Mouse (Mus musculus): ENCODE data around the gene Chst5.
A peak's percentile ranks its signal among the peaks of the same experiment; 100 is the strongest.

The Chst5 gene

DNA sequence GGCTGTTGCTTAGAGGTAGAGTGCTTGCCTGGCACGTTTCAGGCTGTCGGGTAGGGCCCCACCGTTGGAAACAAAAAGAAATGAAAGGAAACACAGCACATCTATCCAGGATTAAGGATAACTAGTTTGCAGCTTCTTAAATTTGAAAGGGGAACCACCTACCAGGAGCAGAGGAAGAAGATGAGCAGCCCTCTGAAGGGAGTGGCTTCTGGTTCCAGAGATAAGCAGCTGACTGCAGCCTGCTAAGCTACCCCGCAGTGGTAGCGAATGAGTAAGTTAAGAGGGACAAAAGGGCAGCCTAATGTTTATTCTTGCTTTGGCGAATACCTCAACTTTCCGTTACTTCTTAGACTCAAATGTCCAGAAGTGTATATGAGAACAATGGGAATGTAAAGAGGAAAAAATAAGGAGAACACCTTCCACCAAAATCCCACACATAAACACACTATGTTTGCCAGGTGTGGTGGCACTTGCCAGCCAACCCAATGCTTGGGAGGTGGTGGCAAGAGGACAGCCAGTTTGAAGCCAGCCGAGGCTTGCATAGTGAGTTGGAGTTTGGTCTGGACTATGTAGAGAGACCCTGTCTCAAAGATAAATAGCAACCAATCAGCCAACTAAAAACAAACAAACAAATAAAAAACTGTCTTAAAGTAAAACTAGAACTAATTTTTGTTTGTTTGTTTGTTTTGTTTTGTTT, 19.5 kb upstream of the Chst5 start:
- DNase-seq: no peak

DNA sequence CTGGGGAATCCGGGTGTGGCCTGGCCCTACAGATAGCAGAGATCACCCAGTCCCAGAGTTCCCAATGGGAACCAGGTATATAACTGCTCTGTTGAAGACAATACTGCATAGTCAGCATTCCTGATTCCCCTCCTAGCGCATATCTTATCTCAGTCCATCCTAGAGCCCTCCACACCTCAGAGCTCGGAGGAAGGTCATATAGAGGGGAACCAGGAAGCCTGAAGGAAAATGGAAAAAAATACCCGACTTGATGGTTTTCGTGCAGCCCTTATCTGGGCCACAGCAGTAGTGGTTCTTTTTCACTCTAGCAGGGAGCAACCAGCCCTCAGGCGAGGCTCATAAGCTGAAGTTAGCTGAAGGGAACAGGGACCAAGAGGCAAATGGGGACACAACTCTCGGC, 14.7 kb upstream of the Chst5 start:
- no peak for DNase-seq

DNA sequence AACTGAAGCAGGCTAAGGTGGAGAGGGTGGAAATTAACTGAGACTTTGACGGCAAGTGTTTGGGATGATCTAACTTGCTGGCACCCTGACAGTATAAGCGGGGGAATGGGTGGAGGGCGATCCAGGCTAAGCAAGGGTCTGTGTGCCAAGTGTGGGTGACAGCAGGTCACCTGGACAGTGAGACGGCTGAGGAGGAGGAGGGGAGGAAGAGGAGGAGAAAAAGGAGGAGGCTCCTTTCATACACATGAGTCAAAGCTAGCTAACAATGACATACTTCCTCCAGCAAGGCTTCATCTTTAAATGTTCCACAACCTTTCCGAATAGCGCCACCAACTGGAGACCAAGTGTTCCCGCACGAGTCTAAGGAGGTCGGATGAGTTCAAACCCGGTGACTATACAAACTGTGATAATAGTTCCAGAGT, 13.1 kb upstream of the Chst5 start:
- peak; percentile 15 for DNase-seq

DNA sequence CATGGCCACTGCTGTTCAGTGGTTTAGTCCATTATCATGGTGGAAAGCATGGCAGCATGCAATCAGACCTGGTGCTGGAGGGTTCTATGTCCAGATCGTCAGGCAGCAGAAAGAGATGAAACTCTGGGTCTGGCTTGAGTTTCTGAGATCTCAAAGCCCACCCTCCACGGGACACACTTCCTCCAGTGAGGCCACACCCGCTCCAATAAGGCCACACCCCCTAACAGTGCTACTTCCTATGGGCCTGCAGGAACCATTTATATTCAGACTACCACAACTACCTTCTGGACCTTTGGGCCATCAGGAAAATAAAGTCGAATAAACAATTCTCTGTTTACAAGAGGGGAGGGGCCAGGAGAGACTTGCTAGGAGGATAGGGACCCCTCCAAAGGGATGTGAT, 10.7 kb upstream of the Chst5 start:
- no peak for DNase-seq

DNA sequence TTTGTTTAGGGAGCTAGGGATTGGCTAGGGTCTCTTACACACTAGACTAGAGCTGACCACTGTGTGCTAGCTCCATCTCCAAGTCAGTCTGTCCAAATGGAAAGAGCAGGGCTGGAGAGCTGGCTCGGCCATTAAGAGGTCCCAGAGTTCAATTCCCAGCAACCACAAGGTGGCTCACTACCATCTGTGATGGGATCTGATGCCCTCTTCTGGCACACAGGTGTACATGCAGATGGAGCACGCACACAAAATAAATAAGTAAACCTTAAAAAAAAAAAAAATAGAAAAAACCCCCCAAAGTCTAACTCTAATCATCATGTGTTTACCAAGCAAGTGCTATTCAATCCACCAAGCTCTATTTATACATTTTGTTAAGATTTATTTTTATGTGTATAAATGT, 9.4 kb upstream of the Chst5 start:
- no peak for DNase-seq

DNA sequence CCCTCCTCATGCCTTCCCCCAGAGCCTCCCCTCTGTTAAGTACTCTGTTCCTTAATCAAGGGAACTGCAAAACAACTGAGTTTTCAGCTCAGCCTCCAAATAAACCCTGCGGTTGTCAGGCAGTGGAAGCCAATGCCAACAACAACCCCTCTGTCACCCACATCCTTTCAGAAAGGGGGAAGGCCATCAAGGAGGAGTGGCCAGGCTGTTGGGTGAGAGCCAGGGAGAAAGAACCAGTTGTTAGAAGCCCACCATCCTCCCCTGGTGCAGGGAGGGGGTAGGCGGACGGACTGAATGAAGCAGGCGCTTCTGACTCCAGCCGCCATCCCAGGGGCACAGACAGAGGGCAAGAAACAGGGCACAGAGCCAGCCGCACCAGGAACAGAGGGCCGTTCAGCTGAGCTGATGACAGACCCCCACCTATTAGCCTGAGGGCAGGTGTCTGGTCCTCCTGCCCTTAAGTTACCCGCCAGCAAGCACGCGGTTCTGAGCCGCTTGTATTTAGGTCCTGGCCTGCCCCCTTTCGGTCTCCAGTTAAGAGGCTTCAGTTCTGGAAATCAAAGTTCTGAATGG, 2.7 kb upstream of the Chst5 start:
- DNase-seq: no peak

DNA sequence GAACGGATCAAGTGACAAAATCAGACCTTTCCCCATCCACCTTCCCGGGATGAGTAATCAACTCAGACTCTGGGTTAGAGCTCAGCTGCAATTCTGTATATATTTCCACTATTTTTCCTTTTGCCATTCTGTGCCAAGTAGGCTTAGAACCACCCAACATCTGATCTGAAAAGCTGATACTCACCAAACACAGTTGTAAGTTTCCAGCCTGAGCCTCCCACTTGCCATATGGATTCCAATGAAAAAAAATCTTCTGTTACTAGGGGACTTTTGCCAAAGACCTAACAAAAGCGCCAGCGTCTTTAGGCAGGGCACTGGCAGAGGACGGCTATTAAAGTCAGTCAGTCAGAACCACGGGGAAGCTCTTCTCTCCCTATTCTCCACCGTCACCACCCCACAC, 1.3 kb upstream of the Chst5 start:
- DNase-seq: no peak

DNA sequence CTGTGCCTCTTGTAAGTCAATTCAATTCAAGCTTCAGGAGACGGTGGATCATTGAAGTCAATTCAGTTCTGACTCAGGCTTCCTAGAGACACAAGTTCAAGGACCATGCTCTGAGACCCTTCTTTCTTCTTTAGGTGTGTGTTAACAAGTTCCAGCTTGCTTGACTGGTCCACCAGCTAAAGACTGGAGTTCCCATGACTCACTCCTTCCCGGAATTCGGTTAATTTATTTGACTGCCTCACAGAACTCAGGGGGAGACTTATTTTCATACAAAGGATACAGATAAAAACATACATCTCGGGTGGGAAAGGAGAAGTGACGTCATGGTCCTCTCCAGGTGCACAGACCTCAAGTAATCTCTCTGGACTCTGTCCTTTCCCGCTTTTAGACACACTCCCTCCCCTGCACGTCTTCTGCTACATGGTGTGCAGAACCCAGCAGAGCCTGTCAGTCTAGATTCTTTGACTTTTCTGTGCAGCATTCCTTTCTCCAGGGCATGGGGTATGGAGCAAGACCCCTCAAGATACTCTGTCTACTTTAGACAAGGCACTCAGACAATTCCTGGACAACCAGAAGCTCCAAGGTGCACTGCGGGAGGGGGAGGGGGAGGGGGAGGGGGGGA, 4.6 kb downstream of the Chst5 start:
- DNase-seq: no peak

DNA sequence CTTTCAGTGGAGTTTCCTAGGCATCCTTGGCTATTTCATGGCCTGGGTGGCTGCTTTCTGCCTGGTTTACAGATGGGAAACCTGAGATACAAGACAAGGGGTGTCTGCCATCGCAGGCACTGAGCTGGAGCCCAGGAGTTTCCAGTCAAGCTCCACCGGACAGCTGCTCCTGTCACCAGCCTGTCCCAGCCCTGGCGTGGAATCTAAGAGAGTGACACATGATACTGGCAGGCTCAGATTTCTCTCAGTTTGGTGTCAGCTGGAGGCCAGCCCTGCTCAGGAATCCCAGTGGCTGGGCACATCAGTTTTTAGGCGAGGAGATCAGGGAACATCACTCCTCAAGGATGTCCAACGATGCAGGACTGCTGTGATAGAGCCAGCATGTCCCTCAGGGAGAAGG, 8.2 kb downstream of the Chst5 start:
- DNase-seq: no peak

DNA sequence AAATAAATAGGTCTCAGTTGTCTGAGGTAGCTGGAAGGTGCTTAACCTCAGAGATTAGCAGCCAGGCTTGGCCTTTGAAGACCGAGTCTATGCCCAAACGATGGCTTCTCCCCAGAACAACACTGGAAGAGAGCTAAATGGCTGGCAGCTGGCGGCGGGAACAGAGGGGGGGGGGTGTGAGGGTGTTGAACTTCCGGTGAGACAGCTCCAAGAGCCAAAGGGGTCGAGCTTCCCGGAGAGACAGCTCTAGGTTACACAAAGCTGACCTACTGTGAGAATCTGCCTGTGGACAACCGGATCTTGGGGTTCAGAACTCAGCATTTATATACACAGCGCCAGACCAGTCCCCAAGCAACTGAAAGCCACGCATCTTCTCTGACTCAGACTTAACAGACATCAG, 11.7 kb downstream of the Chst5 start:
- DNase-seq: no peak

DNA sequence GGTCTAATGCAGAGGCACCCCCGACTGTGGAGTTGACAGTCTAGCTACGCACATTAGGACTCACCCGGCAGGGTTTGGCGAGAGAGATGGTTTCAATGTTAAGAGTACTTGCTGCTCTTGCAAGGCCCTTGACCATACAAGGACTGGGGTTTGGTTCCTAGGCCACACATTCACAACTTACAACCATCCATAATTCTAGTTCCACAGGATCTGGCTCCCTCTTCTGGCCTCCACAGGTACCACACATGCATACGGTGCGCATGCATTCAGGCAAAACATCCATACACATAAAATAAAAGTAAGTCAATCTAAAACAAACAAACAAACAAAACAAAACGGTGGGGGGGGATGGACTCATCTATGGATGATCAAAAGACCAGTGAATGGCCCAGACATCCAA, 15.3 kb downstream of the Chst5 start:
- no peak for DNase-seq

DNA sequence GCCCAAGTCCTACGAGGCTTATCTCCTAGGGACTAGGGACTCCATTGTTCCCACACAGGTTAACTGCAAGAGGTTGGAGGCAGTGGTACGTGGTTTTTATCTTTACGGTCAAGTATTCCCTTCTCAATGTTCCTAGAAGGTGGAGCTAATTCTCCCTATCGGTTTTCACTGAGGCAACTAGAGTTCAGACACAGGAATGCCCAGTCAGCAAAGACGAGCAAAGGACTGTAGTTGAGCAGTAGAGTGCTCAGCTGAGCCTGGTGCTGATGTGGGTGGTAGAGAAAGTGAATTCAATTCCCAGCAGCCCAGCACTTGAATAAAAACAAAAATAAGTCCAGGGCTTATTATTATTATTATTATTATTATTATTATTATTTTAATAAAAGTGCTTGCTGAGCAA, 17.6 kb downstream of the Chst5 start:
- no peak for DNase-seq

DNA sequence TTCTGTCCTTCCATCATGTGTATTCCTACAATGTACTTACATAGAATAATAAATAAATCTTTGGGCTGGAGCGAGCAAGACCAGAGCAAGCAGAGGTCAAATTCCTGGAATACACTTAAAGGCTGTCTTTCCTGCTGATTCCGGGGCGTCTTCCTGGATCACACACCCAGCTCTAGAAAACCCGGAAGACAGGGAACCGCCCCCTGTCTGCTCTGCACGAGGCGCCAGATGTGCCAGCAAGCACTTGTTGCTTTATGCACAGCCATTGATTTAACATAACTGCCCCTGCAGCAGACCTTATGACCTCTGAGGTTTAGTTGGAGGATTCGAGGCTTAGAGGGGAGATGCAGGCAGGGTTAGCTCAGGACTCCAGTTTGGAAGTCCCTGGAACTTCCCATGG, 18.3 kb downstream of the Chst5 start:
- no peak for DNase-seq

DNA sequence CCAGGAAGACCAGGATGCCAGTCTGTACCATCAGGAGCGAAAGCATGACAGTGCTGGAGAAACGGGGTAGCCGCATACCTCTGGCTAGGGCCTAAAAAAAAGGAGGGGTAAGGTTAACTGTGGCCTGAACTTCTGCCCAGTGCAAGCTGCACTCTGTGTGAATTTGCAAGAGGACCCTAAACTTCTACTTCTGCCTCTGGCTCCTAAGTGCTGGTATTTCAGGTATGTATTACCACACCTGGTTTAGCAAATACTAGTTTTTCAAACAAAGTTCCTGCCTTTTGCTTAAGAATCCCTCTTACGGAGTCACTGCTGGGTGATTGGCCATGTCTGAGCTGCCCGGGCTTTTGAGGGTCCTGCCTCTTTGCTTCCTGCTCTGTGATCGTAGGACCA, 19.3 kb downstream of the Chst5 start:
- DNase-seq: no peak

DNA sequence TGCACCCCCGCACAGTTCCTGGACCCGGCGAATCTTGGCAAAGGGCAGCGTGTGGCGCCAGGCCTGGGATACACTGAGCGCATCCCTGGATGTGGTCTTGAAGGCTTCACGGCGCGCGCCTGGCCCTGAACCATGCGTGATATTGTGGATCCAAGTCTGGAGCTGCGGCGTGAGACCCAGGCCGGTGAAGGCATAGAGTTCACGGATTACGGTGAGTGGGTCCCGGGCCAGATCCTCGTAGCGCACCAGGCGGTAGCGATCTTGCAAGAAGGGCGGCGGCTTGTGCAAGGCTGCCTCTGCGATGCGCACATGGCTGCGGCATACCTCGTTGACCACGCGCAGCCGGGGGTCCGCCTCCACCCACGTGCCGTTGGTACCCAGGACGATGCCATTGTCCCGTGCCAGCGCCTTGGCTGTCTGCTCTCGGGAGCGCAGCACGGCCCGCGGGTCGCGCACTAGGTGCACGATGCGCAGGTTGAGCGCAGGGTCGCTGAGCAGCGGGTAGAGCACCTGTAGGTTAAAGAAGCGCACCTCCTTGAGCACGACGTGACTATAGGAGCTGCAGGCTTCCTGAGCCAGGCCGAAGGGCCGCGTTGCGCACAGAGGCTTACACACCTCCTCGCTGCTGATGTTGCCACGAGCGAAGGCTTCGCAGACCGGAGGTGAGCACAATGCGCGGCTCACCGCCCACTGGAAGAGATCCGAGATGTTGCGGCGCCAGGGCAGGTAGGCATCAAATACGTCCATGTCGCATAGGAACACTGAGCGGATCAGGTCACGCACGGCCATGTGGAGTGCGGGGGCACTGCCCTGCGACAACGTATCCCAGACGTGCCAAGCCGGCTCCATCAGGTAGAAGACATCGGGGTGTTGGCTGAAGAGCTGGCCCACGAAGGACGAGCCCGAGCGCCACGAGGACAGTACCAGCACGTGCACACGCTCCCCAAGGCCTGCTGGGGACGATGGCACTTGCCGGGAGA, 20.0 kb downstream of the Chst5 start:
- no peak for DNase-seq

DNA sequence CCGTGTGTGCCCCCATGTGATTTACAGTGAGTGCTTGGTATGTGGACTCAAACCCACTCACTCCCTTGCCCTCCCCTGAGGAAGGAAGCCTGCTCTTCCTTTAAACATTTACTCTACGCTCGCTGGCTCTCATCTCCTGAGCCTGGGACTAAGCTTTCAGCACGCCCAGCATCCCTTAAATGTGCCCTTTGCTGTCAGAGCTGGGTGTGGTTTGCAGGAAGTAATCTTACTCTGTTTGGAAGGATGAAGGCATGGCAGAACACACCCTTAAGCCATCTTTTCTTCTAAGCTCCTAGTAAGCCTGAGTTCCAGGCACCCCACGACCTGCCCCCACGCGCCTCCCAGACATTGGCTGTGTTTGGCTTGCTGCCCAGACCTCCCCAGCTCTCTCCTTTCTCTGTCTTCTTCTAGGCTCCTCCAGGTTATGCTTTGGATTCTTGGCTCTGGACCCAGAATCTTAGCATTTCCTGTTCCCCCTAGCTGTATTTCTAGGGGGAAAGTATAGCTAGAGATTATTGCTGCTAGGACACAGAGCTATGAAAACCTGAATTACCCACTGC, 22.1 kb downstream of the Chst5 start:
- DNase-seq: no peak

DNA sequence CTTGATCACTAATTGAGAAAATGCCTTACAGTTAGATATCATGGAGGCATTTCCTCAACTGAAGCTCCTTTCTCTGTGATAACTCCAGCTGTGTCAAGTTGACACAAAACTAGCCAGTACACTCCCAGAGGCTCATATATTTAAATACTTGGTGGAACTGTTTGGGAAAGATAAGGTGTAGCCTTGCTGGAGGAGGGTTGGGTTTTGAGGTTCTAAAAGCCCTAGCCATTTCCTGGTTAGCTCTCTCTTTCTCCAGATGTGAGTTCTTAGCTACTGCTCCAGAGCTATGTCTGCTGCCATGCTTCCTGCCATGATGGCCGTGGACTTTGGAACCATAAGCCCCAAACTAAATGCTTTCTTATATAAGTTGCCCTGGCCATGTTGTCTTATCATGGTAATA, 22.8 kb downstream of the Chst5 start:
- DNase-seq: no peak

DNA sequence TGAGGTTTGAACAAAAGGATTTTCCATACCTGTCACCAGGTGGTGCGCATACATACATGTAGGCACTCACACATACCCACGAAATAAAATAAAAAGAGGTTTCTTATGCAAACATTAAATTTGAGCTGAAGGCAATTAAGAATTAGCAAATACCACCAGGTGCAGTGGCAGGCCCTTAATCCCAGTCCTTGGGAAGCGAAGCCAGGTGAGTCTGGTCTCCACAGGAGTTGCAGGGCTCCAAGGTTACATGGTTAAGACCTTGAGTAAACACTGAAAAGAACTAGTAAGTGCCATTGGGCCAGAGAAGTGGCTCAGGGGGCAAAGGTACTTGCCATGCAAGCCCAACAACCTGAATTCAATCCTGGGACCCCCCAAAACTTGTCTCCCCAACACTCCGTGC, 26.6 kb downstream of the Chst5 start:
- no peak for DNase-seq

DNA sequence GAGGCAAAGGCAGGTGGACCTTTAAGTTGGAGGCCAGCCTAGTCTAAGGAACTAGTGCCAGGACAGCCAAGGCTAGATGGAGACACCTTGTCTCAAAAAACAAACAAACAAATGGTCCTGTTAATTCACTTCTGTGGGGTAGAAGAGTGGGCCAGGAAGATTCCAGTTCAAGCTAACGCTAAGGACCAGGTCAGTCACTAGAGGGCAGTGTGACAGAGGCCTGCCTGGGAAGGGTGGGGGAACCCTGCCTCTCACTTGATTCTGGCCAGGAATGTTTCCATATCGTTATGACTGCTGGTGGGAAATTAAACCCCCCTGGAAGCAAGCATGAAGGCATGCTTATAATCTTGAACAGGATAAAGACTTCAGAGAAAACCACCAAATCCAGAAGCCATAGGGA, 28.7 kb downstream of the Chst5 start:
- DNase-seq: peak; percentile 18

DNA sequence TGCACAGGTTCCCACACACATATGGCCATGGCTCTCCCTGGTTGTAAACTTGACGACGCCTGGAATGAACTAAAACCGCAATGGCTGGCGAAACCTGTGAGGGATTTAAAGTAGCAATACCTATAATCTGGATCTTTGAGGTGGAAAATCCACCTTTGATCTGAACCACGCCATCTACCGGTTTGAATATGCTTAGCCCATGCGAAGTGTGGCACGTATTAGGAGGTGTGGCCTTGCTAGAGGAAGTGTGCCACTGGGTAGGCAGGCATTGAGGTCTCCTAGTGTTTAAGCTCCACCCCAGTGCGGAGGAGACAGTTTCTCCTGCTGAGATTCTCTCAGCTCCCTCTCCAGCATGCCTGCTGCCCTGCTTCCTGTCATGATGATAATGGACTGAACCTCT, 32.5 kb downstream of the Chst5 start:
- peak; percentile 11 for DNase-seq

DNA sequence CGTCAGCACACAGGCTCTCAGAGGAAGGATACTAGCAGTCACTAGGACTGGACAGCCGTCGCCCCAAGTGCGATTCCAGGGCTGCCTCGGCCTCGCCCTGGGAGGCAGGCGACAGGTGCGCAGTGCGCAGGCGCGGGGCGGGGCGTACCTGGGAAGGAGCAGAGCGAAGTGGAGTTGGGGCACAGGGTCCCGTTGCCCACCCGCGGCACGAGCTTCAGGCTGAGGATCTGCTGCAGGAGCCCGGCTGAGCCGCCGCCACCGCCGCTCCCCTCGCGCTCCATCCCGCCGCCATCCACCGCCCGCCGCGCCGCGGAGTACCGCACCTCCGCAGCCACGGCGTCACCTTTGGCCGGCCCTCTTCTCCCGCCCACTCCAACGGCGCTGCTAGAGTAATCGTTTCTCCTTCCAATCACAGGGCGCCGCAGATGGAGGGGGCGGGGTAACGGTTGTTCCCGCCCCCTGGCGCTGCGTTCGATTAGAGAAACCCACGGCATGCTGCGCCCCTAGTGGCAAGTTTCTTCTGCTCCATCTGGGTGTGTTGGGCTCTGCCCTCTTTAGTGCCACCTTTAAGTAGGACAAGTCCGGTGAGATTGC, 33.8 kb downstream of the Chst5 start, which contains the start of gene Tmem170:
Tmem170 (minus strand) TSS at position 396 of the 594 bp plus-strand sequence.
- peak; percentile 99 for DNase-seq

DNA sequence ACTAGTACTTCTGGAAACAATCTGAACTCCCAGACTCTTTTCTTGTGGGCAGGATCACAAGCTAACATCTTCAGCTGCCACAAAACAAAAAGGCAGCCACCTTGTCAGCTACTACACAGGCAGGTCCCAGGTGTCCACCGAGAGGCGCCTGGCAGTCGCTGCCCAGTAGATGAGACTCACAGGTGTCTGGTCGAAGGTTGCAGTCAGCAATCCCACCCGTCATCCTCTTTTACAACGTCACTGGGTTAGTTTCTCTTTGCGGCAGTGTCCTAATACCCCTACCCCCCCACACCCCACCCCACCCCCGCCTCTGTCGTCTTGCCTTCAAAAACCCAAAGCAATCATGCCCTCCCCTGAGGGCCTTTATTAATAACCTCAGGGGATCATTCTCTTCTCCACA, 34.5 kb downstream of the Chst5 start:
- DNase-seq: peak; percentile 35

DNA sequence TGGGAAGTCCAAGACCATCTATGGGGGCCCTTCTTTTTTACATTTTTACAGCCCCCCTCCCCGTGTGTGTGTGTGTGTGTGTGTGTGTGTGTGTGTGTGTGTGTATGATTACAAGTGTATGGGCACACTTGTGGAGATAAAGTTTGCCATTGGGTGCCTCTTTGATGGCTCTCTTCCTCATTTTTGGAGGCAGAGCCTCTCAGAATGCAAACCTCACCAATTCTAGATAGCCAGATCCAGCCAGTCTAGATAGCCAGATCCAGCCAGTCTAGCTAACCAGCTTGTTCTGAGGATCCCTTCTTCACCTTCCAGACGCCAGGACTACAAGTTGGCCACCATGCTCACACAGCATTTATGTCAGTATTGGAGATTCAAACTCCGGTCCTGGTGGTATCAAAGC, 39.0 kb downstream of the Chst5 start:
- no peak for DNase-seq

All from kidney, adult 11 months (tissue).